Mouse (Mus musculus): ENCODE measurements at regions not wholly inside any gene's neighbourhood (a gene's known extent, or its start where the extent isn't known, plus 50 kb on each side); places are given as distances from the start of the nearest gene placed in this dataset.

DNA sequence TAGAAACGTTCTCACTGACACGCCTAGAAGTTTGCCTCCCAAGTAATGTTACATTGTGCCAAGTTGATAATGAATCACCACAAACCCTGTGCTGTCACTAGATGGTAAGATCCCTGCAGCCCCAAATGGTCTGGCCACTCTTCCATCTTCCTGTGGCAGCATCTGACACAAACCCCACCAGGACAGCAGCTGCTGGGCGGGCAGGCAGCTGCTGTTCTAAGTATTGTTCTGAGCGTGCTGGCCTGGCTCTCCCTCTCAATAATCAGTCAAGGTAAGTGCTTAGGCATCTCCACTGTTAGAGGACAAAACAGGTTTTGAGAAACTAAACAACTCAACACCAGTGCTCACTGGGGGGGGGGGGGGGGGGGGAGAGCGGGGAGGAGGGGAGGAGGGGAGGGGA lies 375.7 kb upstream of the Smim15 start:
- TF ChIP-seq CTCF (IDR thresholded peaks at IDR 0.05; ENCODE audit: extremely low read depth, insufficient read depth, low read length) (no peak), POLR2A (IDR thresholded peaks at IDR 0.05; ENCODE audit: extremely low read depth, insufficient read depth, low read length) (no peak)

Data from cortical plate, adult 2 months (tissue).